Mouse (Mus musculus) E14TG2a.4 (cell line): ENCODE results near the gene Sept9.

Source experiments
- CTCF ChIP-seq: conservative IDR thresholded peaks from 2 replicates; pipeline ENCODE4 v1.5.1; 2014; ENCODE audit warnings: low read length
- POU5F1 ChIP-seq: IDR thresholded peaks from 2 replicates; pipeline ENCODE4 v1.6.1; 2014; ENCODE audit warnings: low read length, borderline replicate concordance

DNA sequence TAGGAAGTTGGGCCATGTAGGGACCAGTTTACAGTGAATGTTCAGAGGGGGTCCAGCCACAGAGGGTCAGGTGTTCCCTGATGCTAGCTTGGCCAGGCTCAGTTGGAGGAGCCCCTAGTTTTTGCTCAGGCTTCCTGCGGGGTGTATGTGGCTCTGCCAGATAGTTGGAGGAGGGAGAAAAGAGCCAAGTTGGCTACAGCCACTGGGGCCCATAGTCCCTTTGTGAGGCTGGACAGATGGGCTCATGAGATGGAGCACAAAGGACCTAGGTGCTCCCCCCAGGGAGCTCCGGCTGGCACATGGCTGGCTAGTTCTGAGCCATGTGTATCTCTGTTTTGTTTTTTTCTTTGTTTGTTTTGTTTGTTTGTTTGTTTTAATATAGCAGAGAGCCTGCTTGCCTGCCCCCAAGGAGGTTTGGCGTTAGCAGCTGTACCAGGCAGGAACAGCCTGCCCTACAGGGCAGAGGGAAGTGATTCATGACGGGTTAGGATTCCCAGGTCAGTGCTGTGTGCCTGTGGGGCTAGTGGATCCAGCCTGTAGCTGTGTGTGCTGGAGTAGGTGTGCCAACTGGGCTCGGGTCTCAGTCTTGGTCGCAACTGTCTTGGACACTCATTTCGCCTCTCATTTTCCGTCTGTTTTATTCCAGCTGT, 69.7 kb downstream of the Sept9 start:
- no peak for TF ChIP-seq CTCF
- TF ChIP-seq POU5F1: no peak
